Mouse (Mus musculus) lung, embryonic 15.5 days (tissue): ENCODE results near the gene Kxd1. TPM values are rescaled to one million over a fixed set of nuclear protein-coding genes. Genes with fewer than 3 reads are reported as not detected.
A peak's percentile ranks its signal among the peaks of the same experiment; 100 is the strongest.
"Not testable (repeated sequence)": the region's sequence is repeated elsewhere in the genome, so short reads cannot be mapped to it uniquely, and the experiment has no call there.

Experiments used
- ATAC-seq: fragments of 200-750 bp; cut with Nextera tagmentation; 2 replicates; pipeline ENCODE4 v1.8.0; 2017; ENCODE audit warnings: moderate number of reproducible peaks, borderline replicate concordance; ENCODE audit not compliant: low FRiP score, low TSS enrichment; ENCODE audit errors: extremely low read depth
- H3K27ac ChIP-seq: fragments of 300-500 bp; sonication (generic); 2 replicates; pipeline ENCODE4 v1.5.1; 2015; ENCODE audit warnings: moderate library complexity, mild to moderate bottlenecking, inconsistent platforms
- H3K27me3 ChIP-seq: fragments of 300-500 bp; sonication (generic); 2 replicates; pipeline ENCODE4 v1.6.1; 2015; ENCODE audit warnings: inconsistent platforms
- H3K36me3 ChIP-seq: fragments of 300-500 bp; sonication (generic); 2 replicates; pipeline ENCODE4 v1.6.1; 2015; ENCODE audit warnings: inconsistent platforms
- H3K4me1 ChIP-seq: fragments of 300-500 bp; sonication (generic); 2 replicates; pipeline ENCODE4 v1.6.1; 2015; ENCODE audit warnings: inconsistent platforms
- H3K4me2 ChIP-seq: fragments of 300-500 bp; sonication (generic); 2 replicates; pipeline ENCODE4 v1.6.1; 2015; ENCODE audit warnings: inconsistent platforms, mild to moderate bottlenecking, moderate library complexity
- H3K4me3 ChIP-seq: fragments of 300-500 bp; sonication (generic); 2 replicates; pipeline ENCODE4 v1.5.1; 2015; ENCODE audit warnings: mild to moderate bottlenecking, inconsistent platforms
- H3K9ac ChIP-seq: fragments of 300-500 bp; sonication (generic); 2 replicates; pipeline ENCODE4 v1.6.1; 2015; ENCODE audit warnings: inconsistent platforms
- H3K9me3 ChIP-seq: fragments of 300-500 bp; sonication (generic); 2 replicates; pipeline ENCODE4 v1.6.1; 2016; ENCODE audit warnings: inconsistent platforms
- WGBS: fragments of 180-500 bp; shearing (Covaris S2); methylation state at CpG from one replicate; pipeline ENCODE4 v1.1.7; 2015; 5-methylcytosine and 5-hydroxymethylcytosine counted together
- polyA plus RNA-seq: library from polyadenylated mRNA; unstranded; fragments of >200 nt; fragmentation: Nextera tagmentation; extraction: Ambion mirVana; gene quantifications from 2 replicates; pipeline ENCODE4 v1.2.1, GENCODE M21; 2015

Gene Kxd1
- polyA plus RNA-seq, 1 experiment from 2014 or later, result 54.4 TPM

DNA sequence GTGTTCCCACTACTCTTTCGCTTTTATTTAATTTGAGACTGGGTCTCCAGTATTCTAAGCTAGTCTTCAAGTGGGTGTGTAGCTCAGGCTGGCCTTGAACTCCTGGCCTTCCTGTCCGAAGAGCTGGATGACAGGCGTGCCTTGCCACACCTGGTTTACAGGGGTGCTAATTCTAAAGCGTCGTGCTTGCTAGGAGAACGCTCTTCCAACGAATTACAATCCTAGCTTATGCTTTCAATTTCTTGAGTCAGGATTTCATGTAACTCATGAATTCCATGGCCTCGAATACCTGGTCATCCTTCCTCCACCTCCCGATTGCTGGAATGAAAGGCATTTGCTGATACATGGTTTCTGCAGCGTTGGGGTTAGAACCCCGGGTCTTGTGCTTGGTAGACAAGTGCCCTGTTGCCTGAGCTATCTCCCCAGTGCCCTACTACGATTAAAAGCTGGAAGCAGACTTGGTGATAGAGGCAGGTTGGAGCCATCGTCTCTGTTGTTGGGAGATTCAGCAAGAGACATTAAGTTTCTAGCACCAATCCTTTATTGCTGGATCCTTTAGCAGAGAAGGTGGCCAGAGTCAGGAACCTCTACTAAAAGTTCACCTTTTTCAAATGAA lies 534 bp upstream of the Kxd1 start:
- H3K9me3 ChIP-seq, result no peaks in the 10 kb centered on the region
- peak overlapping the region; percentile 75 for H3K4me2 ChIP-seq
- H3K27ac ChIP-seq, result peak overlapping the region; percentile 89; the same call in 1 of the 2 replicates
- no peak for ATAC-seq
- peaks cover 39% of the 10 kb centered on the region for H3K36me3 ChIP-seq
- peak overlapping the region; percentile 88 for H3K4me3 ChIP-seq
- peaks cover 32% of the 10 kb centered on the region for H3K4me1 ChIP-seq
- 20% methylated on average over 13 of the region's 13 CpGs for WGBS
- peak overlapping the region; percentile 96 for H3K9ac ChIP-seq
- no peaks in the 10 kb centered on the region for H3K27me3 ChIP-seq

DNA sequence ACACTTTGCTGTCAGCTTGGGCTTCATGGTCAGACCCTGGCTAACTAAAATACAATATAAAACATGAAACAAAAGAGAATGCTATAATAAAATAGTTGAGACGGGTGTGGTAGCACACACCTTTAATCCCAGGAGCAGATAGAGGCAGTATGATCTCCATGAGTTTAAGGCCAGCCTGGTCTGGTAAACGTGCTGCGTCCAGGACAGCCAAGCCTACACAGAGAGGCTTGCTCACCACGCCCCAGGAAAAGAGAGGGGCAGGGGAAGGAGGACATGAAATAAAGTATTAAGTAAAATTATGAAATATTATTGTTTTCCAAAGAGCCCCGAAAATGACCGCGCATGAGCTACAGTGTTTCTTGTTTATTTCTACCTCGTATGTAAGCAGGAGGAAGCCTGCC lies 645 bp downstream of the Kxd1 start:
- H3K4me1 ChIP-seq, result peaks cover 38% of the 10 kb centered on the region
- H3K27ac ChIP-seq, result peak overlapping the region; percentile 54; the same call in 1 of the 2 replicates
- peak overlapping the region; percentile 88 for H3K4me3 ChIP-seq
- WGBS, result 1% methylated on average over 8 of the region's 8 CpGs
- H3K36me3 ChIP-seq, result peaks cover 27% of the 10 kb centered on the region
- no peaks in the 10 kb centered on the region for H3K9me3 ChIP-seq
- H3K9ac ChIP-seq, result peak overlapping the region; percentile 96
- peak overlapping the region; percentile 75 for H3K4me2 ChIP-seq
- no peaks in the 10 kb centered on the region for H3K27me3 ChIP-seq
- ATAC-seq, result no peak

GRCm38 (mm10) chr8:70522592-70523403 lies 5.0 kb downstream of the Kxd1 start:
- peak overlapping the region; percentile 79 for H3K9ac ChIP-seq
- H3K4me2 ChIP-seq, result peak overlapping the region; percentile 78
- H3K27ac ChIP-seq, result peak overlapping the region; percentile 85
- peak; percentile 85 for ATAC-seq
- WGBS, result under 1% methylated on average over 50 of the region's 51 CpGs
- no peaks in the 10 kb centered on the region for H3K36me3 ChIP-seq
- peaks cover 23% of the 10 kb centered on the region for H3K4me1 ChIP-seq
- no peaks in the 10 kb centered on the region for H3K9me3 ChIP-seq
- H3K4me3 ChIP-seq, result peak overlapping the region; percentile 81
- no peaks in the 10 kb centered on the region for H3K27me3 ChIP-seq

GRCm38 (mm10) chr8:70519606-70520005 lies 8.2 kb downstream of the Kxd1 start:
- H3K9me3 ChIP-seq, result no peaks in the 10 kb centered on the region
- H3K27ac ChIP-seq, result no peak overlapping the region
- peaks cover 14% of the 10 kb centered on the region for H3K4me1 ChIP-seq
- H3K36me3 ChIP-seq, result peaks cover 14% of the 10 kb centered on the region; the same call in 1 of the 2 replicates
- H3K27me3 ChIP-seq, result no peaks in the 10 kb centered on the region
- H3K9ac ChIP-seq, result no peak overlapping the region
- no peak overlapping the region for H3K4me3 ChIP-seq
- no peak overlapping the region for H3K4me2 ChIP-seq
- whole genome bisulfite sequencing, result 46% methylated on average over 2 of the region's 2 CpGs
- no peak for ATAC-seq

- Histone ChIP-seq H3K36me3 (peaks cover 18% of the 10 kb centered on the region; the same call in 1 of the 2 replicates), H3K4me1 (peaks cover 14% of the 10 kb centered on the region), H3K27me3 (no peaks in the 10 kb centered on the region), H3K27ac (no peak overlapping the region), H3K9me3 (no peaks in the 10 kb centered on the region), H3K9ac (no peak overlapping the region), H3K4me2 (no peak overlapping the region), H3K4me3 (no peak overlapping the region)
- ATAC-seq, result no peak
- WGBS, result 84% methylated on average over 6 of the region's 6 CpGs
Observed at GRCm38 (mm10) chr8:70519043-70519442, 8.7 kb downstream of the Kxd1 start.

DNA sequence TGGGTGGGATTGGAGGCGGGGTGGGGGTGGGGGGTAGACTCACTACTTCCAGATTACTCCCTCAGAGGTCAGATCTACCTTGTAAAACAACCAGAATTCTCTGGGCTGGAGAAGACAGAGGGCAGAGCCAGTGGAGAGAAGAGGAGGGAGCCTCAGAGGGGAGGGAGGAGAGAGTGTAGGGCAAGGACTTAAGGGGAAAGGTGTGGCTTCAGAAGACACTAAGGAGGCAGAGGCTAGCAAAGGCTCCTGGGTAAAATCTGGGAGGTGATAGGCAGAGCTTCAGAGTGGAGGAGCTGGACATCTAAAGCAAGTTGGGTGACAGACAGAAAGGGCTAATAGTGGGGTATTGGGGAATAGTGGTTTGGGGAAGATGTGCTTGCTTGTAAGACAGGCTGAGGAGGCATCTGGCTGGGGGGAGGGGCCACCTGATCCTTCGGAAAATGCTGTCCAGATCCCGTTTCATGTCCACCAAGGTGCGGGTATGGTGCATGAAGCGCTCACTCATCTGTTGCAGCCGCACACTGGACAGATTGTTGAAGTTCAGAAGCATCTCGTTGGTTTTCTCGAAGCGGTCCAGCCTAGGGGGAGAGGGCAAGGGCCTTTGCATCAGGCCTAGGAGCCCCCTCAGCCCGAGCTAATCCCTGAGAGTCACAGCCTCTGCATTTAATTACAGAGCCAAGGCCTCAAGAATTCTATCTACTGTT lies 9.7 kb downstream of the Kxd1 start:
- H3K4me1 ChIP-seq, result peaks cover 10% of the 10 kb centered on the region
- H3K4me3 ChIP-seq, result no peak overlapping the region
- WGBS, result 73% methylated on average over 10 of the region's 10 CpGs
- no peaks in the 10 kb centered on the region for H3K9me3 ChIP-seq
- peaks cover 23% of the 10 kb centered on the region; the same call in 1 of the 2 replicates for H3K36me3 ChIP-seq
- ATAC-seq, result no peak
- H3K27ac ChIP-seq, result no peak overlapping the region
- no peak overlapping the region for H3K4me2 ChIP-seq
- H3K9ac ChIP-seq, result no peak overlapping the region
- H3K27me3 ChIP-seq, result no peaks in the 10 kb centered on the region

DNA sequence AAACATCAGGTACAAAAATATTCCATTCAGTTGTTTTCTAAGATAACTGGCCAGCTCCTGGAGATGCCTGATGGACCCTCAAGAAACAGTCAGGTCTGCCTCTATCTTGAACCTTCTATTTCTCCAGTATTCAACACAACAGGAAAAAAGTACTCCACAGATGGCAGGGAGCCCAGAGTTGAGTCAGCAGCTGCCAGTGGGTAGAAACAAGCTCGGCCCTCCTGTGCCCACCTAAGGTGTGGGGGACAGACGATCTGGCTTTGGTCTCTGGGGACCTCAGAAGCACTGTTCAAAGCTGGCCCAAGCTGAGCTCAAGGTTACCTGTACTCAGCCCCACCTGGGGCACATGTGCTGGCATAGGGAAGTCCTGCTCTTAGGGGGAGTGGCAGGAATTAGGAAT lies 14.3 kb downstream of the Kxd1 start:
- Histone ChIP-seq H3K4me1 (peaks cover 27% of the 10 kb centered on the region), H3K9ac (no peak overlapping the region), H3K4me2 (no peak overlapping the region), H3K27me3 (no peaks in the 10 kb centered on the region), H3K27ac (no peak overlapping the region), H3K4me3 (no peak overlapping the region), H3K36me3 (peaks cover 27% of the 10 kb centered on the region; the same call in 1 of the 2 replicates), H3K9me3 (no peaks in the 10 kb centered on the region)
- 44% methylated on average over 2 of the region's 2 CpGs for WGBS
- ATAC-seq, result no peak

GRCm38 (mm10) chr8:70512253-70512903 lies 15.4 kb downstream of the Kxd1 start:
- no peak overlapping the region for H3K4me3 ChIP-seq
- H3K9me3 ChIP-seq, result no peaks in the 10 kb centered on the region
- ATAC-seq, result no peak
- peaks cover 34% of the 10 kb centered on the region for H3K4me1 ChIP-seq
- no peak overlapping the region for H3K9ac ChIP-seq
- no peak overlapping the region for H3K4me2 ChIP-seq
- no peaks in the 10 kb centered on the region for H3K27me3 ChIP-seq
- peaks cover 36% of the 10 kb centered on the region for H3K36me3 ChIP-seq
- H3K27ac ChIP-seq, result no peak overlapping the region
- WGBS, result 92% methylated on average over 11 of the region's 11 CpGs

- 89% methylated on average over 2 of the region's 2 CpGs for WGBS
- Histone ChIP-seq H3K9ac (no peak overlapping the region), H3K36me3 (peaks cover 42% of the 10 kb centered on the region), H3K4me2 (peak overlapping the region; percentile 73), H3K4me1 (peaks cover 39% of the 10 kb centered on the region), H3K27me3 (no peaks in the 10 kb centered on the region), H3K4me3 (peak overlapping the region; percentile 98; the same call in 1 of the 2 replicates), H3K27ac (no peak overlapping the region), H3K9me3 (no peaks in the 10 kb centered on the region)
- no peak for ATAC-seq
Observed at GRCm38 (mm10) chr8:70511770-70512169, 16.0 kb downstream of the Kxd1 start.

DNA sequence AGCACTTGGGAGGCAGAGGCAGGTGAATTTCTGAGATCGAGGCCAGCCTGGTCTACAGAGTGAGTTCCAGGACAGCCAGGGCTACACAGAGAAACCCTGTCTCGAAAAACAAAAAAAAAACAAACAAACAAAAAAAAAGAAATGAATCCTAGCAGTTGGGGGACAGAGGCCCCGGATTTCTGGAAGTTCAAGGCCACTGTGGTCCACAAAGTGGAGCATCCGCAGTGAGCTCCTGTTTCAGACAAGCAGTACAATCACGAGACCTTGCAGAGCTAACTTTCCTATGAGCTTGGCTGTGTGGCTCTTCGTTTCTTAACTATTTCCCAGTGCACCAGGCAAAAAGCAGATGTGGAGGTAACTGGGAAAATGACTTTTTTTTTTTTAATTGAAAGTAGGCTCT lies 16.6 kb downstream of the Kxd1 start:
- Histone ChIP-seq H3K27ac (peak overlapping the region; percentile 98), H3K36me3 (peaks cover 38% of the 10 kb centered on the region), H3K9ac (peak overlapping the region; percentile 99), H3K4me2 (peak overlapping the region; percentile 73), H3K4me3 (peak overlapping the region; percentile 98), H3K4me1 (peaks cover 39% of the 10 kb centered on the region)
- ATAC-seq, H3K27me3 ChIP-seq, H3K9me3 ChIP-seq: not testable (repeated sequence)
- WGBS, result 73% methylated on average over 6 of the region's 6 CpGs

- Histone ChIP-seq H3K36me3 (peaks cover 30% of the 10 kb centered on the region), H3K27me3 (no peaks in the 10 kb centered on the region), H3K4me2 (peak within 1 kb of the TSS; percentile 73), H3K4me1 (peaks cover 47% of the 10 kb centered on the region), H3K27ac (peak within 1 kb of the TSS; percentile 98), H3K9ac (peak within 1 kb of the TSS; percentile 99), H3K4me3 (peak within 1 kb of the TSS; percentile 98), H3K9me3 (no peaks in the 10 kb centered on the region)
- ATAC-seq, result peak; percentile 80
- WGBS, result under 1% methylated on average over 74 of the region's 74 CpGs
Observed at GRCm38 (mm10) chr8:70510228-70510915, 17.4 kb downstream of the Kxd1 start, which contains the start of gene Uba52. TSS of gene Uba52 (minus strand) at chr8:70510801.
